Mouse (Mus musculus) megakaryocyte, embryonic 14.5 days (primary cell): ENCODE results near the gene Olfr433.

Experiments
- FLI1 ChIP-seq: IDR thresholded peaks from 2 replicates; pipeline ENCODE4 v1.6.1; 2012; ENCODE audit warnings: low read length, inconsistent platforms, mixed read lengths
- GATA1 ChIP-seq: IDR thresholded peaks from 3 replicates; pipeline ENCODE4 v1.6.1; 2012; ENCODE audit warnings: mixed read lengths, low read length, inconsistent platforms, borderline replicate concordance

DNA sequence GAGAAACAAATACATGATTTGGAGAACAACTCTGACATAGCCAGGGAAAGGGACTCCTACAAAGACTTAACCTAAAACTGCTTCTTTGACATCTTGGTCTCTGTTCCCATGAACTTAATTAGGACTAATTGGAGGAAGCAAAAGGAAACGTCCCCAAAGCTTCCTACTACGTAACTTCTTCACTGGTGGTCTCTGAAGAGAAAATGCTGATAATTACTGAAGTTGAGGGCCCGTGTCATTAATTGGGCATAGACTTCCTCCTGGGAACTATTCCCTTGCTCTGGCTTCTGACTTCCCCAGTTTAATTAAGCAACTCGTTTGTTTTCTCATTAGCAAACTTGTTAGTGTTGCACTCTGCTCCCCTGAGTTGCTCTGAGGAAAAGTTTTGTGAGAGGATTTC, 4.7 kb upstream of the Olfr433 start:
- TF ChIP-seq FLI1 (no peak), GATA1 (no peak)
